Mouse (Mus musculus) myocyte (in vitro differentiated cells): ENCODE results near the gene Kcnq5. TPM values are rescaled to one million over a fixed set of nuclear protein-coding genes. Genes with fewer than 3 reads are reported as not detected.

ENCODE experiments used
- H3K27me3 ChIP-seq: one replicate; pipeline ENCODE4 v1.6.1; 2011; ENCODE audit not compliant: control insufficient read depth, insufficient read depth, insufficient read length
- H3K36me3 ChIP-seq: one replicate; pipeline ENCODE4 v1.6.1; 2011; ENCODE audit not compliant: control insufficient read depth, insufficient read depth
- H3K4me2 ChIP-seq: one replicate; pipeline ENCODE4 v1.6.1; 2011; ENCODE audit warnings: low read depth, control low read depth
- H3K4me3 ChIP-seq: one replicate; pipeline ENCODE4 v1.5.1; 2011; ENCODE audit warnings: mild to moderate bottlenecking, control low read depth, moderate library complexity
- H3K79me2 ChIP-seq: one replicate; pipeline ENCODE4 v1.6.1; 2011; ENCODE audit not compliant: control insufficient read depth, insufficient read depth
- H3ac ChIP-seq: one replicate; pipeline ENCODE4 v1.6.1; 2011; ENCODE audit not compliant: control insufficient read depth, insufficient read length
- CEBPB ChIP-seq: IDR thresholded peaks from 2 replicates; pipeline ENCODE4 v1.6.1; 2011; ENCODE audit warnings: mild to moderate bottlenecking, moderate library complexity; ENCODE audit not compliant: poor library complexity, insufficient read depth, severe bottlenecking
- E2F4 ChIP-seq: IDR thresholded peaks from one replicate; pipeline ENCODE4 v1.6.1; 2011; ENCODE audit warnings: mild to moderate bottlenecking, control low read depth, moderate library complexity; ENCODE audit not compliant: insufficient read depth
- MAX ChIP-seq: IDR thresholded peaks from one replicate; pipeline ENCODE4 v1.6.1; 2011; ENCODE audit warnings: low read depth, mild to moderate bottlenecking, control low read depth
- MYOD1 ChIP-seq, 3 experiments: IDR thresholded peaks; one replicate each; pipeline ENCODE4 v1.6.1; 2011; ENCODE audit warnings: control low read depth in 2 of 3, low read depth in 2 of 3, mild to moderate bottlenecking in 2 of 3, moderate library complexity in 1 of 3; ENCODE audit not compliant: insufficient read length in 2 of 3, control insufficient read depth in 1 of 3
- MYOG ChIP-seq, 3 experiments: IDR thresholded peaks; one replicate each; pipeline ENCODE4 v1.6.1; 2011; ENCODE audit warnings: control low read depth in 2 of 3, low read depth in 2 of 3, mild to moderate bottlenecking in 2 of 3; ENCODE audit not compliant: insufficient read length in 2 of 3, control insufficient read depth in 1 of 3, insufficient read depth in 1 of 3
- POLR2A ChIP-seq: IDR thresholded peaks from one replicate; pipeline ENCODE4 v1.6.1; 2011; ENCODE audit warnings: low read depth, mild to moderate bottlenecking, control low read depth, moderate library complexity; ENCODE audit not compliant: insufficient read length
- POLR2AphosphoS2 ChIP-seq: IDR thresholded peaks from one replicate; pipeline ENCODE4 v1.6.1; 2011; ENCODE audit warnings: low read depth, control low read depth; ENCODE audit not compliant: insufficient read length
- REST ChIP-seq: IDR thresholded peaks from one replicate; pipeline ENCODE4 v1.6.1; 2011; ENCODE audit warnings: mild to moderate bottlenecking, control low read depth, moderate library complexity; ENCODE audit not compliant: insufficient read depth, insufficient read length
- SRF ChIP-seq: IDR thresholded peaks from one replicate; pipeline ENCODE4 v1.6.1; 2011; ENCODE audit warnings: low read depth; ENCODE audit not compliant: control insufficient read depth, insufficient read length
- TCF12 ChIP-seq: IDR thresholded peaks from one replicate; pipeline ENCODE4 v1.6.1; 2011; ENCODE audit warnings: mild to moderate bottlenecking, control low read depth; ENCODE audit not compliant: poor library complexity, insufficient read depth, severe bottlenecking
- TCF3 ChIP-seq: IDR thresholded peaks from one replicate; pipeline ENCODE4 v1.6.1; 2011; ENCODE audit warnings: low read depth, control low read depth; ENCODE audit not compliant: insufficient read length
- USF1 ChIP-seq: IDR thresholded peaks from one replicate; pipeline ENCODE4 v1.6.1; 2011; ENCODE audit warnings: low read depth, mild to moderate bottlenecking, control low read depth, moderate library complexity
- polyA plus RNA-seq: library from polyadenylated mRNA; unstranded; fragments of >200 nt; fragmentation: generic; extraction: Trizol; gene quantifications from one replicate; pipeline ENCODE4 v1.2.1, GENCODE M21; 2012; ENCODE audit warnings: missing spikeins

The Kcnq5 gene
- polyA plus RNA-seq, 1 experiment: not detected

GRCm38 (mm10) chr1:21554630-21555029, 407.1 kb downstream of the Kcnq5 start:
- Histone ChIP-seq H3K4me3 (no peak overlapping the region), H3K4me2 (no peak overlapping the region), H3K27me3 (no peaks in the 10 kb centered on the region), H3K79me2 (no peaks in the 10 kb centered on the region), H3ac (no peak overlapping the region), H3K36me3 (no peaks in the 10 kb centered on the region)
- TF ChIP-seq MYOG (IDR thresholded peaks at IDR 0.05; ENCODE audit: control insufficient read depth in 1 of 3, insufficient read depth in 1 of 3, insufficient read length in 2 of 3, low read depth in 2 of 3) (no peak), REST (no peak), MYOD1 (IDR thresholded peaks at IDR 0.05; ENCODE audit: control insufficient read depth in 1 of 3, insufficient read length in 2 of 3, low read depth in 2 of 3) (no peak), E2F4 (no peak), USF1 (no peak), SRF (no peak), MAX (no peak), TCF3 (no peak), POLR2AphosphoS2 (no peak), TCF12 (no peak), CEBPB (no peak)

- TF ChIP-seq TCF3 (no peak), REST (no peak), CEBPB (no peak), MAX (no peak), TCF12 (no peak), POLR2AphosphoS2 (no peak), E2F4 (no peak), MYOD1 (IDR thresholded peaks at IDR 0.05; ENCODE audit: control insufficient read depth in 1 of 3, insufficient read length in 2 of 3, low read depth in 2 of 3) (no peak), POLR2A (no peak), SRF (no peak), MYOG (IDR thresholded peaks at IDR 0.05; ENCODE audit: control insufficient read depth in 1 of 3, insufficient read depth in 1 of 3, insufficient read length in 2 of 3, low read depth in 2 of 3) (no peak), USF1 (no peak)
- Histone ChIP-seq H3K4me3 (no peak overlapping the region), H3ac (no peak overlapping the region), H3K36me3 (no peaks in the 10 kb centered on the region), H3K27me3 (no peaks in the 10 kb centered on the region), H3K4me2 (no peak overlapping the region), H3K79me2 (no peaks in the 10 kb centered on the region)
Observed at GRCm38 (mm10) chr1:21552715-21553114, 409.0 kb downstream of the Kcnq5 start.

- Histone ChIP-seq H3ac (no peak overlapping the region), H3K36me3 (no peaks in the 10 kb centered on the region), H3K79me2 (no peaks in the 10 kb centered on the region), H3K27me3 (no peaks in the 10 kb centered on the region), H3K4me2 (no peak overlapping the region), H3K4me3 (no peak overlapping the region)
- TF ChIP-seq SRF (no peak), POLR2AphosphoS2 (no peak), TCF3 (no peak), MAX (no peak), REST (no peak), USF1 (no peak), MYOG (IDR thresholded peaks at IDR 0.05; ENCODE audit: control insufficient read depth in 1 of 3, insufficient read depth in 1 of 3, insufficient read length in 2 of 3, low read depth in 2 of 3) (no peak), TCF12 (no peak), CEBPB (no peak)
Observed at GRCm38 (mm10) chr1:21543909-21544308, 417.8 kb downstream of the Kcnq5 start.

GRCm38 (mm10) chr1:21539486-21539885, 422.3 kb downstream of the Kcnq5 start:
- H3K36me3 ChIP-seq: no peaks in the 10 kb centered on the region
- no peaks in the 10 kb centered on the region for H3K79me2 ChIP-seq
- H3K4me2 ChIP-seq: no peak overlapping the region
- no peak overlapping the region for H3ac ChIP-seq
- TF ChIP-seq MAX (no peak), TCF12 (no peak), TCF3 (no peak), CEBPB (no peak), POLR2A (no peak), MYOG (IDR thresholded peaks at IDR 0.05; ENCODE audit: control insufficient read depth in 1 of 3, insufficient read depth in 1 of 3, insufficient read length in 2 of 3, low read depth in 2 of 3) (no peak), MYOD1 (IDR thresholded peaks at IDR 0.05; ENCODE audit: control insufficient read depth in 1 of 3, insufficient read length in 2 of 3, low read depth in 2 of 3) (no peak), SRF (no peak), USF1 (no peak), POLR2AphosphoS2 (no peak)
- no peak overlapping the region for H3K4me3 ChIP-seq
- H3K27me3 ChIP-seq: no peaks in the 10 kb centered on the region

- Histone ChIP-seq H3K4me3 (no peak overlapping the region), H3ac (no peak overlapping the region), H3K36me3 (no peaks in the 10 kb centered on the region), H3K27me3 (no peaks in the 10 kb centered on the region), H3K79me2 (no peaks in the 10 kb centered on the region), H3K4me2 (no peak overlapping the region)
- TF ChIP-seq MYOG (IDR thresholded peaks at IDR 0.05; ENCODE audit: control insufficient read depth in 1 of 3, insufficient read depth in 1 of 3, insufficient read length in 2 of 3, low read depth in 2 of 3) (no peak), TCF12 (no peak), SRF (no peak), MAX (no peak), TCF3 (no peak), MYOD1 (IDR thresholded peaks at IDR 0.05; ENCODE audit: control insufficient read depth in 1 of 3, insufficient read length in 2 of 3, low read depth in 2 of 3) (no peak)
Observed at GRCm38 (mm10) chr1:21530823-21531222, 430.9 kb downstream of the Kcnq5 start.
